Mouse (Mus musculus) heart, postnatal 0 days (tissue): Measurements from ENCODE around the gene 3110040N11Rik. TPM values are rescaled to one million over a fixed set of nuclear protein-coding genes. Genes with fewer than 3 reads are reported as not detected.
A peak's percentile ranks its signal among the peaks of the same experiment; 100 is the strongest.
"Not testable (repeated sequence)": the region's sequence is repeated elsewhere in the genome, so short reads cannot be mapped to it uniquely, and the experiment has no call there.

ENCODE experiments used
- ATAC-seq: fragments of 200-750 bp; cut with Nextera tagmentation; 2 replicates; pipeline ENCODE4 v1.8.0; 2017; ENCODE audit warnings: low read depth, moderate number of reproducible peaks, moderate library complexity; ENCODE audit not compliant: insufficient read depth
- DNase-seq: peaks from one replicate; pipeline ENCODE4 v3.0.0-alpha.2; 2016; ENCODE audit warnings: low spot score
- H3K27ac ChIP-seq: fragments of 300-500 bp; sonication (generic); 2 replicates; pipeline ENCODE4 v1.5.1; 2014; ENCODE audit warnings: low read depth, mild to moderate bottlenecking
- H3K27me3 ChIP-seq: fragments of 300-500 bp; sonication (generic); 2 replicates; pipeline ENCODE4 v1.6.1; 2014; ENCODE audit warnings: low read length, mixed read lengths; ENCODE audit not compliant: control insufficient read depth, insufficient read depth
- H3K36me3 ChIP-seq: fragments of 300-500 bp; sonication (generic); replicated peaks from 2 replicates; pipeline ENCODE4 v1.6.1; 2014; ENCODE audit warnings: low read length, mixed read lengths; ENCODE audit not compliant: control insufficient read depth, insufficient read depth
- H3K4me1 ChIP-seq: fragments of 300-500 bp; sonication (generic); 2 replicates; pipeline ENCODE4 v1.6.1; 2014; ENCODE audit warnings: antibody characterized with exemption; ENCODE audit not compliant: control insufficient read depth, insufficient read depth
- H3K4me2 ChIP-seq: fragments of 300-500 bp; sonication (generic); 2 replicates; pipeline ENCODE4 v1.6.1; 2014; ENCODE audit warnings: low read depth, mild to moderate bottlenecking, low read length, moderate library complexity
- H3K4me3 ChIP-seq: fragments of 300-500 bp; sonication (generic); 2 replicates; pipeline ENCODE4 v1.5.1; 2014; ENCODE audit warnings: low read depth, low read length
- H3K9ac ChIP-seq: fragments of 300-500 bp; sonication (generic); replicated peaks from 2 replicates; pipeline ENCODE4 v1.6.1; 2014; ENCODE audit warnings: low read depth, low read length, mixed read lengths
- H3K9me3 ChIP-seq: fragments of 300-500 bp; sonication (generic); replicated peaks from 2 replicates; pipeline ENCODE4 v1.6.1; 2016; ENCODE audit warnings: low read length; ENCODE audit not compliant: control insufficient read depth
- CTCF ChIP-seq: IDR thresholded peaks from 2 replicates; pipeline ENCODE4 v1.5.1; 2016; ENCODE audit warnings: antibody characterized with exemption, control low read depth, low read depth
- EP300 ChIP-seq: IDR thresholded peaks from 2 replicates; pipeline ENCODE4 v1.6.1; 2016; ENCODE audit warnings: antibody characterized with exemption, low read depth
- WGBS: fragments of 180-500 bp; shearing (Covaris S2); extraction: QIAGEN DNeasy Blood & Tissue Kit; methylation state at CpG from one replicate; pipeline ENCODE4 v1.1.7; 2014; 5-methylcytosine and 5-hydroxymethylcytosine counted together
- polyA plus RNA-seq: library from polyadenylated mRNA; unstranded; fragments of >200 nt; fragmentation: Nextera tagmentation; extraction: Ambion mirVana; gene quantifications from 2 replicates; pipeline ENCODE4 v1.2.1, GENCODE M21; 2015
- total RNA-seq: library from RNA; depleted of rRNA; stranded (reverse); fragments of >200 nt; gene quantifications from 2 replicates; pipeline ENCODE4 v1.2.3, GENCODE M21; 2014; ENCODE audit warnings: low replicate concordance; rRNA removed

Gene 3110040N11Rik
- total RNA-seq, result 28.7 and 33.4 TPM in 2 replicates
- polyA plus RNA-seq, result 34.6 and 38.5 TPM in 2 replicates

- Histone ChIP-seq H3K4me2 (peak within 1 kb of the TSS; percentile 70), H3K9ac (peak within 1 kb of the TSS; percentile 58), H3K27me3 (no peaks in the 10 kb centered on the region), H3K4me3 (peak within 1 kb of the TSS; percentile 57), H3K9me3 (no peaks in the 10 kb centered on the region), H3K4me1 (peaks cover 9% of the 10 kb centered on the region), H3K27ac (peak within 1 kb of the TSS; percentile 94), H3K36me3 (peaks cover 30% of the 10 kb centered on the region)
- TF ChIP-seq EP300, result no peak
- TF ChIP-seq CTCF, result peak; percentile 61
- WGBS, result under 1% methylated on average over 38 of the region's 38 CpGs
- DNase-seq (peak; percentile 87), ATAC-seq (peak; percentile 94)
Observed at GRCm38 (mm10) chr7:81789095-81789757, at the start of gene 3110040N11Rik. TSS of gene 3110040N11Rik (minus strand) at chr7:81789478.

- H3K27me3 ChIP-seq, H3K4me2 ChIP-seq, H3K27ac ChIP-seq, DNase-seq, H3K9ac ChIP-seq, ATAC-seq, H3K4me3 ChIP-seq, H3K36me3 ChIP-seq, H3K4me1 ChIP-seq, H3K9me3 ChIP-seq: not testable (repeated sequence)
- 67% methylated on average over 5 of the region's 5 CpGs for WGBS
Observed at GRCm38 (mm10) chr7:81837771-81838170, 48.5 kb upstream of the 3110040N11Rik start.

- H3K4me1 ChIP-seq, result 0 out of 2 replicates have a peak, but pooled peaks cover 4% of the 10 kb centered on the region
- H3K9me3 ChIP-seq, result no peaks in the 10 kb centered on the region
- DNase-seq (no peak), ATAC-seq (no peak)
- TF ChIP-seq CTCF (no peak), EP300 (no peak)
- H3K27me3 ChIP-seq, result no peaks in the 10 kb centered on the region
- H3K9ac ChIP-seq, result no peak overlapping the region
- WGBS, result 80% methylated on average over 5 of the region's 5 CpGs
- H3K27ac ChIP-seq, result no peak overlapping the region
- no peak overlapping the region for H3K4me3 ChIP-seq
- no peak overlapping the region for H3K4me2 ChIP-seq
- H3K36me3 ChIP-seq, result no peaks in the 10 kb centered on the region
Observed at GRCm38 (mm10) chr7:81835430-81835829, 46.2 kb upstream of the 3110040N11Rik start.

GRCm38 (mm10) chr7:81834847-81835246 lies 45.6 kb upstream of the 3110040N11Rik start:
- Histone ChIP-seq H3K27me3 (no peaks in the 10 kb centered on the region), H3K4me1 (no peaks in the 10 kb centered on the region), H3K9me3 (no peaks in the 10 kb centered on the region), H3K27ac (no peak overlapping the region), H3K4me3 (no peak overlapping the region), H3K4me2 (no peak overlapping the region), H3K36me3 (no peaks in the 10 kb centered on the region), H3K9ac (no peak overlapping the region)
- TF ChIP-seq EP300 (no peak), CTCF (no peak)
- no peak for DNase-seq
- ATAC-seq, result no peak

- no peaks in the 10 kb centered on the region for H3K9me3 ChIP-seq
- TF ChIP-seq EP300 (no peak), CTCF (no peak)
- ATAC-seq (peak; percentile 92), DNase-seq (peak; percentile 91)
- H3K4me2 ChIP-seq, result peak within 1 kb of the TSS; percentile 73
- peak within 1 kb of the TSS; percentile 87 for H3K9ac ChIP-seq
- WGBS, result under 1% methylated on average over 51 of the region's 58 CpGs
- H3K4me3 ChIP-seq, result peak within 1 kb of the TSS; percentile 77
- H3K27me3 ChIP-seq, result no peaks in the 10 kb centered on the region
- H3K4me1 ChIP-seq, result peaks cover 33% of the 10 kb centered on the region
- H3K27ac ChIP-seq, result peak within 1 kb of the TSS; percentile 98
- no peaks in the 10 kb centered on the region for H3K36me3 ChIP-seq
Observed at GRCm38 (mm10) chr7:81829379-81829894, 40.2 kb upstream of the 3110040N11Rik start, which contains the start of gene Btbd1. TSS of gene Btbd1 (minus strand) at chr7:81829431.
